Mouse (Mus musculus): ENCODE measurements around the gene Rassf7. TPM values are rescaled to one million over a fixed set of nuclear protein-coding genes. Genes with fewer than 3 reads are reported as not detected.

Gene Rassf7
- polyA plus RNA-seq, 1 experiment: not detected

DNA sequence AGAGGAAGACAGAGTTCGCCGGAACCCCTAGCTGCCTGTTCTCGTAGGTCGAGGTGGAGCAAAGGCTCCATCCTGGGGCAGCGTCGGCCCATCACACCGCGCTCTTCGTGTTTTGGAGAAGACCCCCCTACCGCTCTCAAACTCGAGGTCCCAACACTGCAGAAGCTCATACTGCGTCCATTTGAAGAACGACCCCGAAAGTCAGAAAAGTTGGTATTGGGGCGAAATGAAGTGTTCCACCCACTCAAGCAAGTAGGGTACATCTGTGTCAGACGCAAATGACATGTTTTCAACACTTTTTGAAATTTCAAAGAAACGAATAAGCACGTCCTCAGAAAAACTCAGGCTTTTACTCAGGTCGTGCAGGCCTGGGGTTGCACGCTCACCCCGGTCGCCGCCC, 21.3 kb upstream of the Rassf7 start:
- Histone ChIP-seq H3K4me1 (ENCODE audit: control insufficient read depth, insufficient read depth, low read length) (peaks cover 27% of the 10 kb centered on the region), H3K27ac (ENCODE audit: insufficient read depth, low read depth, low read length) (peak overlapping the region; percentile 79; the same call in 1 of the 2 replicates), H3K4me3 (ENCODE audit: insufficient read depth, low read depth, low read length) (peak overlapping the region; percentile 92)
- TF ChIP-seq POLR2A (IDR thresholded peaks at IDR 0.05; ENCODE audit: insufficient read depth, low read depth, low read length): no peak
- no peak for TF ChIP-seq CTCF (IDR thresholded peaks at IDR 0.05; ENCODE audit: insufficient read depth, low read depth, low read length)
- WGBS: under 1% methylated on average over 23 of the region's 23 CpGs

- TF ChIP-seq CTCF (IDR thresholded peaks at IDR 0.05; ENCODE audit: insufficient read depth, low read depth, low read length): no peak
- no peak for TF ChIP-seq POLR2A (IDR thresholded peaks at IDR 0.05; ENCODE audit: insufficient read depth, low read depth, low read length)
- under 1% methylated on average over 28 of the region's 28 CpGs for WGBS
Observed at GRCm38 (mm10) chr7:141194830-141195229, 20.8 kb upstream of the Rassf7 start.

GRCm38 (mm10) chr7:141195754-141196153, 19.9 kb upstream of the Rassf7 start:
- no peak overlapping the region for H3K4me3 ChIP-seq (ENCODE audit: insufficient read depth, low read depth, low read length)
- H3K4me1 ChIP-seq (ENCODE audit: control insufficient read depth, insufficient read depth, low read length): peaks cover 27% of the 10 kb centered on the region
- TF ChIP-seq CTCF (IDR thresholded peaks at IDR 0.05; ENCODE audit: insufficient read depth, low read depth, low read length) (no peak), POLR2A (IDR thresholded peaks at IDR 0.05; ENCODE audit: insufficient read depth, low read depth, low read length) (no peak)
- no peak overlapping the region for H3K27ac ChIP-seq (ENCODE audit: insufficient read depth, low read depth, low read length)
- WGBS: 97% methylated on average over 2 of the region's 2 CpGs

More at GRCm38 (mm10) chr7:141194830-141195229, 20.8 kb upstream of the Rassf7 start:
- H3K4me1 ChIP-seq (ENCODE audit: control insufficient read depth, insufficient read depth, low read length): peaks cover 27% of the 10 kb centered on the region
- H3K27ac ChIP-seq (ENCODE audit: insufficient read depth, low read depth, low read length): peak overlapping the region; percentile 79; the same call in 1 of the 2 replicates
- H3K4me3 ChIP-seq (ENCODE audit: insufficient read depth, low read depth, low read length): peak overlapping the region; percentile 92

GRCm38 (mm10) chr7:141196619-141197282, 18.9 kb upstream of the Rassf7 start:
- Histone ChIP-seq H3K27ac (ENCODE audit: insufficient read depth, low read depth, low read length) (no peak overlapping the region), H3K4me1 (ENCODE audit: control insufficient read depth, insufficient read depth, low read length) (peaks cover 20% of the 10 kb centered on the region), H3K4me3 (ENCODE audit: insufficient read depth, low read depth, low read length) (no peak overlapping the region)
- TF ChIP-seq POLR2A (IDR thresholded peaks at IDR 0.05; ENCODE audit: insufficient read depth, low read depth, low read length) (no peak), CTCF (IDR thresholded peaks at IDR 0.05; ENCODE audit: insufficient read depth, low read depth, low read length) (no peak)
- WGBS: 93% methylated on average over 8 of the region's 8 CpGs

- H3K27ac ChIP-seq (ENCODE audit: insufficient read depth, low read depth, low read length): no peak overlapping the region
- TF ChIP-seq POLR2A (IDR thresholded peaks at IDR 0.05; ENCODE audit: insufficient read depth, low read depth, low read length) (no peak), CTCF (IDR thresholded peaks at IDR 0.05; ENCODE audit: insufficient read depth, low read depth, low read length) (no peak)
- peaks cover 7% of the 10 kb centered on the region for H3K4me1 ChIP-seq (ENCODE audit: control insufficient read depth, insufficient read depth, low read length)
- no peak overlapping the region for H3K4me3 ChIP-seq (ENCODE audit: insufficient read depth, low read depth, low read length)
- 94% methylated on average over 4 of the region's 4 CpGs for WGBS
Observed at GRCm38 (mm10) chr7:141198121-141198520, 17.5 kb upstream of the Rassf7 start.

GRCm38 (mm10) chr7:141204546-141204945, 11.1 kb upstream of the Rassf7 start:
- Histone ChIP-seq H3K4me1 (ENCODE audit: control insufficient read depth, insufficient read depth, low read length) (no peaks in the 10 kb centered on the region), H3K27ac (ENCODE audit: insufficient read depth, low read depth, low read length) (no peak overlapping the region), H3K4me3 (ENCODE audit: insufficient read depth, low read depth, low read length) (no peak overlapping the region)
- 70% methylated on average over 3 of the region's 3 CpGs for WGBS
- TF ChIP-seq CTCF (IDR thresholded peaks at IDR 0.05; ENCODE audit: insufficient read depth, low read depth, low read length): no peak
- no peak for TF ChIP-seq POLR2A (IDR thresholded peaks at IDR 0.05; ENCODE audit: insufficient read depth, low read depth, low read length)

DNA sequence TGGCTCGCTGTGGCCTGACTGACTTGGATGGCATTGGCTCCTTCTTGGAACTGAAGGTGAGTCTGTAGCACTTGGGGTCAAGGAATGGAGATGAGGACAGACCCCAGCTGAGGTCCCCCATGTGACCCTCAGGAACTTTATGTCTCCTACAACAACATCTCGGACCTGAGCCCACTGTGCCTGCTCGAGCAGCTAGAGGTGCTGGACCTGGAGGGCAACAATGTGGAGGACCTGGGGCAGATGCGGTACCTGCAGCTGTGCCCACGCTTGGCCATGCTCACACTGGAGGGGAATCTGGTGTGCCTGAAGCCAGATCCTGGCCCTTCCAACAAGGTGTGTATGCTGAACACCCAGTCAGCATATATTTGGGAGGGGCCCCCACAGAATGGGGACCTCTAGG, 10.2 kb upstream of the Rassf7 start:
- 97% methylated on average over 5 of the region's 5 CpGs for WGBS
- no peak for TF ChIP-seq POLR2A (IDR thresholded peaks at IDR 0.05; ENCODE audit: insufficient read depth, low read depth, low read length)
- no peak for TF ChIP-seq CTCF (IDR thresholded peaks at IDR 0.05; ENCODE audit: insufficient read depth, low read depth, low read length)

GRCm38 (mm10) chr7:141206182-141206937, 9.3 kb upstream of the Rassf7 start:
- WGBS: 94% methylated on average over 18 of the region's 18 CpGs

More for the DNA sequence above, 10.2 kb upstream of the Rassf7 start:
- Histone ChIP-seq H3K27ac (ENCODE audit: insufficient read depth, low read depth, low read length) (no peak overlapping the region), H3K4me1 (ENCODE audit: control insufficient read depth, insufficient read depth, low read length) (no peaks in the 10 kb centered on the region), H3K4me3 (ENCODE audit: insufficient read depth, low read depth, low read length) (no peak overlapping the region)

DNA sequence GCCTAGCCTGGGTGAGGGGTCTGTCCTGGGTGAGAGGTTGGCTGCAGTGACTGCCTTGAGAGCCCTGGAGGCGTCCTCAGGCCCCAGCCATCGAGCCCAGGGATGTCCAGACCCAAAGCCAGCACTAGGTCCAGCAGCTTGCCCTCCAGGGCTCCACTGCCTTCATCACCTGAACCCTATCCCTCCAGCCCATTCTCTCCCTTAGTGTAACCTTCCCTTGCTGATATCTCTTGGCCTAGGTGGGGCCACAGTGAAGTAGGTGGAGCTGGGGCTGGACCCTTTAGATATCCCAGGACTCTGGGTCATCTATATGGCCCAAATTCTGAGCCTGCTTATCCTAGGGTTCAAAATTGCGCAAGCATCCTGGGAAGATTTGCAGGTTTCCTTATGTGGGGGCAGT, 6.1 kb upstream of the Rassf7 start:
- Histone ChIP-seq H3K4me1 (ENCODE audit: control insufficient read depth, insufficient read depth, low read length) (no peaks in the 10 kb centered on the region), H3K27ac (ENCODE audit: insufficient read depth, low read depth, low read length) (no peak overlapping the region), H3K4me3 (ENCODE audit: insufficient read depth, low read depth, low read length) (no peak overlapping the region)
- 75% methylated on average over 3 of the region's 3 CpGs for WGBS
- TF ChIP-seq CTCF (IDR thresholded peaks at IDR 0.05; ENCODE audit: insufficient read depth, low read depth, low read length) (no peak), POLR2A (IDR thresholded peaks at IDR 0.05; ENCODE audit: insufficient read depth, low read depth, low read length) (no peak)

More at GRCm38 (mm10) chr7:141206182-141206937, 9.3 kb upstream of the Rassf7 start:
- Histone ChIP-seq H3K27ac (ENCODE audit: insufficient read depth, low read depth, low read length) (no peak overlapping the region), H3K4me3 (ENCODE audit: insufficient read depth, low read depth, low read length) (no peak overlapping the region), H3K4me1 (ENCODE audit: control insufficient read depth, insufficient read depth, low read length) (no peaks in the 10 kb centered on the region)
- TF ChIP-seq POLR2A (IDR thresholded peaks at IDR 0.05; ENCODE audit: insufficient read depth, low read depth, low read length): no peak
- no peak for TF ChIP-seq CTCF (IDR thresholded peaks at IDR 0.05; ENCODE audit: insufficient read depth, low read depth, low read length)

Data from olfactory bulb, adult 2 months (tissue).